Mouse (Mus musculus): Measurements from ENCODE around the gene Hist1h1t. TPM values are rescaled to one million over a fixed set of nuclear protein-coding genes. Genes with fewer than 3 reads are reported as not detected.
"Not testable (repeated sequence)": the region's sequence is repeated elsewhere in the genome, so short reads cannot be mapped to it uniquely, and the experiment has no call there.

The Hist1h1t gene
- total and polyA plus RNA-seq, 3 experiments = 0.16 TPM; not detected in 2

GRCm38 (mm10) chr13:23683755-23684281 lies 11.8 kb upstream of the Hist1h1t start, which contains the start of the genes Hist1h2ac and Hist1h2bc:
Gene Hist1h2ac, minus strand, starts transcription at chr13:23683948.
Gene Hist1h2bc, plus strand, starts transcription at chr13:23684199.
- peak; percentile 90 for DNase-seq (ENCODE audit: low spot score)
- TF ChIP-seq POLR2AphosphoS5 (IDR thresholded peaks at IDR 0.05; ENCODE audit: insufficient replicate concordance, low read depth, low read length) = peak; percentile 20
- no peak for TF ChIP-seq TAL1 (conservative IDR thresholded peaks at IDR 0.05; ENCODE audit: low read depth, low read length)
- TF ChIP-seq GATA1 (IDR thresholded peaks at IDR 0.05; ENCODE audit: borderline replicate concordance, low read length) = no peak
- peaks cover 34% of the 10 kb centered on the region for H3K4me1 ChIP-seq (ENCODE audit: insufficient read depth, low read depth, low read length)

DNA sequence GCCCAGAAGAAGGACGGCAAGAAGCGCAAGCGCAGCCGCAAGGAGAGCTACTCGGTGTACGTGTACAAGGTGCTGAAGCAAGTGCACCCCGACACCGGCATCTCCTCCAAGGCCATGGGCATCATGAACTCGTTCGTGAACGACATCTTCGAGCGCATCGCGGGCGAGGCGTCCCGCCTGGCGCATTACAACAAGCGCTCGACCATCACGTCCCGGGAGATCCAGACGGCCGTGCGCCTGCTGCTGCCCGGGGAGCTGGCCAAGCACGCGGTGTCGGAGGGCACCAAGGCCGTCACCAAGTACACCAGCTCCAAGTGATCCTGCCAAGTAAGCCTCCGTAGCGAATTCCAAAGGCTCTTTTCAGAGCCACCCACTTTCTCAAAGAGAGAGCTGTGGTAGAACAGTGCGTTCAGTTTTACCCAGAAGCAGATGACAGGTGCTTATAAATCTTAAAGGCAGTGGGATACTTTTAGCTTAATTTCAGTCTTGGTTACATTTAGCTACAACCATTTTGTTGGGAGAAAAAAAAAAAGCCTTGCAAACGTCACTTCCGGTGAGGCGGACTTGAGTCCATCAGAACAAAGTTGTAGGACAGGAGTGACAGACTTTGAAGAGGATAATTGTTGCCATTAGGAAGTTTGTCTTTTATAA lies 11.2 kb upstream of the Hist1h1t start:
- not testable (repeated sequence) for DNase-seq (ENCODE audit: low spot score); H3K27me3 ChIP-seq (ENCODE audit: insufficient read depth, low read length); H3K9me3 ChIP-seq (replicated peaks); H3K36me3 ChIP-seq (replicated peaks)
- peak; percentile 80 for TF ChIP-seq POLR2AphosphoS5 (IDR thresholded peaks at IDR 0.05; ENCODE audit: insufficient replicate concordance, low read depth, low read length)
- Histone ChIP-seq H3K4me3 (ENCODE audit: low read depth, low read length) (peak overlapping the region; percentile 62; the same call in 1 of the 2 replicates), H3K4me1 (ENCODE audit: insufficient read depth, low read depth, low read length) (peaks cover 38% of the 10 kb centered on the region)
- ATAC-seq (ENCODE audit: extremely low read depth, insufficient number of reproducible peaks, low FRiP score, poor library complexity, severe bottlenecking) = 0 out of 2 replicates have a peak, but pooled peaks have one; percentile 3

More at GRCm38 (mm10) chr13:23683755-23684281, 11.8 kb upstream of the Hist1h1t start, which contains the start of the genes Hist1h2ac and Hist1h2bc:
- Histone ChIP-seq H3K27me3 (ENCODE audit: insufficient read depth, low read length) (no peaks in the 10 kb centered on the region), H3K36me3 (replicated peaks) (no peaks in the 10 kb centered on the region), H3K4me3 (ENCODE audit: low read depth, low read length) (peak within 1 kb of the TSS; percentile 64; the same call in 1 of the 2 replicates), H3K9me3 (replicated peaks) (no peaks in the 10 kb centered on the region)
- peak; percentile 89 for ATAC-seq (ENCODE audit: extremely low read depth, insufficient number of reproducible peaks, low FRiP score, poor library complexity, severe bottlenecking)

DNA sequence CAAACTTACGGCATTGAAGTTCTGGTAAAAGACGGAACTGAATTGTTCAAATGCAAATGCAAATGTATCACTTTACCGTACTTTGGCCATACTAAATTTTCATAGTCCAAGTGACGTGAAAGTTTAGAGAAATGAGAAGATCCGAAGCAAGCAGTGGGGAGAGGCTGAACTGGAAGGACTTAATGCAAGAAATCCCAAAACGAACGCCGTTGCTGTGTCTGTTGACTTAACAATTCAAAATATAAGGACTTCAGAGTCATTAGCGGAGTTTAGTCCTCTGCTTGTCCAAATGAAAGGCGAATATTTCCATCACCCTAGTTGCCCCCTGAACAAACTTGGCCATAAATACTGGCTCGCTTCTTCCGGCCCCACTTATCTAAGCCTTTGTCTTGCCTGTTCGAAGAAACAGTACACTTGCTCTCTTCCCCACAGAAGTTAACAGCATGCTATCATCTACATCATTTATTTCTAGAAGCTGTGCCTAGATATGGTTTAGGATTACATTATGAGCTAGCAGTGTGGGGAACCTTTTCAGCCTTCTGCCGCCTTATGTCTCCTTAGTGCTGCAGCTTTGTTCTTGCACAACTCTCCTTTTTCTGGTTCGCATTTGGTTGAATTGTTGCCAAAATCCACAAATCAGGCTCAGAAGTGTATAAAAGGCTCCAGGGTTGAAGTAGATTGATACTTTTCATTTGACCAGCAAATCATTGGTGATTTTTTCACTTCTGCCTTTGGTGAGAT lies 10.3 kb upstream of the Hist1h1t start:
- TF ChIP-seq GATA1 (IDR thresholded peaks at IDR 0.05; ENCODE audit: borderline replicate concordance, low read length) = no peak
- TF ChIP-seq POLR2AphosphoS5 (IDR thresholded peaks at IDR 0.05; ENCODE audit: insufficient replicate concordance, low read depth, low read length) = peak; percentile 79; the same call in 1 of the 2 replicates
- Histone ChIP-seq H3K36me3 (replicated peaks) (no peaks in the 10 kb centered on the region), H3K4me1 (ENCODE audit: insufficient read depth, low read depth, low read length) (peaks cover 40% of the 10 kb centered on the region), H3K4me3 (ENCODE audit: low read depth, low read length) (peak overlapping the region; percentile 62; the same call in 1 of the 2 replicates), H3K27me3 (ENCODE audit: insufficient read depth, low read length) (no peaks in the 10 kb centered on the region), H3K9me3 (replicated peaks) (no peaks in the 10 kb centered on the region)
- DNase-seq (ENCODE audit: low spot score) (no peak), ATAC-seq (ENCODE audit: extremely low read depth, insufficient number of reproducible peaks, low FRiP score, poor library complexity, severe bottlenecking) (no peak)

DNA sequence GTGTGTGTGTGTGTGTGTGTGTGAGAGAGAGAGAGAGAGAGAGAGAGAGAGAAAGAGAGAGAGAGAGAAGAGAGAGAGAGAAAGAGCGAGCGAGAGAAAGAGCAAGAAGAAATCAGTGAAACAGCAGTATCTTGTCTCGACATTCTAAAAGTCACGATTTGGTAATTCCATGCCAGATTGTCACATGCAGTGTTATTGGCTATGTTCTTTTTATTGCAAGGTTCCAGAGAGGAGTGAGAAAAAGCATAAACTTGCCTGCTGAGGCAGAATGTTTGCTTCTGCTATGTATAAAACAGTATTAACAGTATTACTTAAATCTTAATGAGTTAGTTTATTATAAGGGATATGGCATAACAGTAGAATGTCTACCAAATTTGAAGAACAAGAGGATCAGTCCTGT lies 9.6 kb upstream of the Hist1h1t start:
- TF ChIP-seq GATA1 (IDR thresholded peaks at IDR 0.05; ENCODE audit: borderline replicate concordance, low read length) (no peak), POLR2AphosphoS5 (IDR thresholded peaks at IDR 0.05; ENCODE audit: insufficient replicate concordance, low read depth, low read length) (no peak), TAL1 (conservative IDR thresholded peaks at IDR 0.05; ENCODE audit: low read depth, low read length) (no peak), CTCF (IDR thresholded peaks at IDR 0.05; ENCODE audit: low read depth, low read length) (no peak), GATA2 (IDR thresholded peaks at IDR 0.05; ENCODE audit: borderline replicate concordance, low read depth, low read length) (no peak)
- no peaks in the 10 kb centered on the region for H3K27me3 ChIP-seq (ENCODE audit: insufficient read depth, low read length)
- no peaks in the 10 kb centered on the region for H3K9me3 ChIP-seq (replicated peaks)
- H3K4me3 ChIP-seq (ENCODE audit: low read depth, low read length) = no peak overlapping the region; the same call in 1 of the 2 replicates
- ATAC-seq (ENCODE audit: extremely low read depth, insufficient number of reproducible peaks, low FRiP score, poor library complexity, severe bottlenecking) (no peak), DNase-seq (ENCODE audit: low spot score) (no peak)
- peaks cover 3% of the 10 kb centered on the region for H3K36me3 ChIP-seq (replicated peaks)
- peaks cover 39% of the 10 kb centered on the region for H3K4me1 ChIP-seq (ENCODE audit: insufficient read depth, low read depth, low read length)

GRCm38 (mm10) chr13:23687181-23687580 lies 8.4 kb upstream of the Hist1h1t start:
- TF ChIP-seq GATA1 (IDR thresholded peaks at IDR 0.05; ENCODE audit: borderline replicate concordance, low read length) (no peak), POLR2AphosphoS5 (IDR thresholded peaks at IDR 0.05; ENCODE audit: insufficient replicate concordance, low read depth, low read length) (no peak), TAL1 (conservative IDR thresholded peaks at IDR 0.05; ENCODE audit: low read depth, low read length) (no peak), GATA2 (IDR thresholded peaks at IDR 0.05; ENCODE audit: borderline replicate concordance, low read depth, low read length) (no peak), CTCF (IDR thresholded peaks at IDR 0.05; ENCODE audit: low read depth, low read length) (no peak)
- H3K4me3 ChIP-seq (ENCODE audit: low read depth, low read length) = no peak overlapping the region
- H3K9me3 ChIP-seq (replicated peaks) = no peaks in the 10 kb centered on the region
- ATAC-seq (ENCODE audit: extremely low read depth, insufficient number of reproducible peaks, low FRiP score, poor library complexity, severe bottlenecking) (no peak), DNase-seq (ENCODE audit: low spot score) (no peak)
- peaks cover 3% of the 10 kb centered on the region for H3K36me3 ChIP-seq (replicated peaks)
- no peaks in the 10 kb centered on the region for H3K27me3 ChIP-seq (ENCODE audit: insufficient read depth, low read length)
- peaks cover 35% of the 10 kb centered on the region for H3K4me1 ChIP-seq (ENCODE audit: insufficient read depth, low read depth, low read length)

GRCm38 (mm10) chr13:23687907-23688306 lies 7.7 kb upstream of the Hist1h1t start:
- ATAC-seq (ENCODE audit: extremely low read depth, insufficient number of reproducible peaks, low FRiP score, poor library complexity, severe bottlenecking) = no peak
- DNase-seq (ENCODE audit: low spot score) = no peak
- H3K36me3 ChIP-seq (replicated peaks) = peaks cover 3% of the 10 kb centered on the region
- H3K4me1 ChIP-seq (ENCODE audit: insufficient read depth, low read depth, low read length) = peaks cover 29% of the 10 kb centered on the region
- H3K9me3 ChIP-seq (replicated peaks) = no peaks in the 10 kb centered on the region
- TF ChIP-seq GATA1 (IDR thresholded peaks at IDR 0.05; ENCODE audit: borderline replicate concordance, low read length) = no peak
- no peak for TF ChIP-seq GATA2 (IDR thresholded peaks at IDR 0.05; ENCODE audit: borderline replicate concordance, low read depth, low read length)
- TF ChIP-seq TAL1 (conservative IDR thresholded peaks at IDR 0.05; ENCODE audit: low read depth, low read length) = no peak
- H3K4me3 ChIP-seq (ENCODE audit: low read depth, low read length) = no peak overlapping the region
- no peaks in the 10 kb centered on the region for H3K27me3 ChIP-seq (ENCODE audit: insufficient read depth, low read length)

Measured in G1E (cell line).